Mouse (Mus musculus) liver, embryonic 14.5 days (tissue): ENCODE data around the gene Ly6g6d.

Experiments
- CTCF ChIP-seq: IDR thresholded peaks from 2 replicates; pipeline ENCODE4 v1.5.1; 2016; ENCODE audit warnings: antibody characterized with exemption, low read depth, control low read depth
- EP300 ChIP-seq: IDR thresholded peaks from 2 replicates; pipeline ENCODE4 v1.6.1; 2016; ENCODE audit warnings: antibody characterized with exemption, low read depth

- no peak for TF ChIP-seq CTCF
- no peak for TF ChIP-seq EP300
Measured at GRCm38 (mm10) chr17:35121143-35121799, 43.4 kb upstream of the Ly6g6d start, which contains the start of gene Gpank1.
